Mouse (Mus musculus) embryonic fibroblast, embryonic 13.5 days (primary cell): ENCODE measurements at regions not wholly inside any gene's neighbourhood (a gene's known extent, or its start where the extent isn't known, plus 50 kb on each side); places are given as distances from the start of the nearest gene placed in this dataset.

ENCODE experiments used
- CTCF ChIP-seq: IDR thresholded peaks from 2 replicates; pipeline ENCODE4 v1.5.1; 2011; ENCODE audit warnings: mild to moderate bottlenecking, control low read depth, low read length, moderate library complexity, borderline replicate concordance; ENCODE audit not compliant: insufficient read depth
- POLR2A ChIP-seq: IDR thresholded peaks from 2 replicates; pipeline ENCODE4 v1.6.1; 2011; ENCODE audit warnings: low read depth, mild to moderate bottlenecking, control low read depth, low read length, moderate library complexity

GRCm38 (mm10) chr6:126245431-126245830 is 78.7 kb upstream of the Ntf3 start:
- TF ChIP-seq CTCF (no peak), POLR2A (no peak)
